Mouse (Mus musculus) fibroblast of lung, adult 2 months (primary cell): ENCODE results near the gene Poglut1.

ENCODE experiments used
- DNase-seq: peaks from one replicate; pipeline ENCODE4 v3.0.0-alpha.2; 2011; ENCODE audit warnings: low read depth

Gene Poglut1

DNA sequence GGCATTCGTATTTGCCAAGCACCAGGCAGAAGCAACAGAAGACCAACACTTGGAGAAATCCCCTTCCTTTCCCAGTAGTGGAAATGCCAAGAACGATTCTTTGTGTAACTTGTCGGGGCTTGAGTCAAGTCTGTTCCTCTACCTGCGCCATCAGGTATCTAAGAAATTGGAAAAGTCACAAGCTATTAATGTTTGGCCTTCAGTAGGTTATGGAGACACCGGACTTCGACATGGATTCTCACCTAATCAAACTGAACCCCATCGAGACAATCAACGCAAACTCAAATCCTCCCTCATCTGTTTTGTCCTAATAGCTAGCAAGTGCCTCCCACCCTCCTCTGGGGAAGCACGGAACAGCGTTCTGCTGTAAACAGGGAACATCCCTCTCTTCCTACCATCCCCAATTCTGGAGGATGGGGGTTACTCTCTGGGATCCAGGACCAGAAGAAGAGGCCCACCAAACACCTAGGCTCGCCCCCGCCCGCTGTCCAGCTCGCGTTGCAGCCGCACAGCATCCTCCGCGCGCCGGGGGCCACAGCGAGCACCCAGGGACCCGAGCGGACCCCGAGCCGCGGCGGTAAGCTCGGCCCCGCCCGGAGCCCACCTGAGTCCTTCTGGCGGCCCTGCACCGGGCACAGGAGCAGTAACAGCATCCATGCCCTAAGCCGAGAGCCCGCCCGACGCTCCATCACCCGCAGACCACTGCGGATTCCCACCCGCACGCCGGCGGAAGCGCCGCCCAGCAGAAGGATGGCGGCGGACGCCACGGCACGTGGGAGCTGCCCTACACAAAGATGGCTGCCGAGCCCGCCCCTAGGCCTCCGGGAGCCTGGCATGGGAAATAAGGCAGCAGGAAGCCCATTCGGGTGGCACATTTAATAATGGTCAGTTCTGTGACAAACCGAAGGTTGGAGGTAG is at the start of gene Poglut1:
Poglut1 (minus strand) TSS at position 780 of the 918 bp plus-strand sequence.
- no peak for DNase-seq

DNA sequence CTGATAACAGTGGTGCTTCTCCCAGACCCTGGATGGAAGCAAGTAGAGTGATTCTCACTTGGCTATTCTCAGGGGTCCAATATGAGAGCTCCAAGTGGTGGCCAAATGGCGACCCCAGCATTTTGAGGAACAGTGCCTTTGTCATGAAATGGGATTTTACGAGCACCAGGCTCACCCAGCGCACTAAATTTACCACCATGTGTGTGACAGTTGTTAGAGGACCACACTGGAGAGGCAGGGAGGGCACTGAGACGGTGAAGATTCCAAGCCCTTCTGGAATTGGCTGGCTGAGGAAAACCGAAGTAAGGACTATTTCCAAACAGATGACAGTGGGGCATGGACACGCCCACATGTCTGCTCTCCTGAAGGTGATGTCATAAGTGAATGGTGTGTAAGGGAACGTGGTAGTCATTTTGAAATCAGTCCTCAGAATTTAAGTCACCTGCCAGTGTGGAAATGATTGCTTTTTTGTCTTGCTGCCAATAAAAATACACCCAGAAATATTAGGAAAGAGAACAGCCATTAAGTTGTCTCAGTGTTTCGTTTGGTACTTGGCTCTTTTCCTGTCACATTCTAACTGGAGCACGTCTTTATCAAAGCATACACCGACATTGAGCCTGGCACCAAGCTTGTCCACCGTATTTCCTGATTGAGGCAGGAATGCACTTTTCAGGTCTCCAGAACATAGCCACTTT is 49.1 kb upstream of the Poglut1 start:
- peak; percentile 30 for DNase-seq

GRCm38 (mm10) chr16:38596651-38597050 is 46.6 kb upstream of the Poglut1 start:
- no peak for DNase-seq

GRCm38 (mm10) chr16:38596099-38596498 is 46.0 kb upstream of the Poglut1 start:
- no peak for DNase-seq

GRCm38 (mm10) chr16:38594435-38594834 is 44.4 kb upstream of the Poglut1 start:
- no peak for DNase-seq

- no peak for DNase-seq
Observed at GRCm38 (mm10) chr16:38592946-38593345, 42.9 kb upstream of the Poglut1 start.

DNA sequence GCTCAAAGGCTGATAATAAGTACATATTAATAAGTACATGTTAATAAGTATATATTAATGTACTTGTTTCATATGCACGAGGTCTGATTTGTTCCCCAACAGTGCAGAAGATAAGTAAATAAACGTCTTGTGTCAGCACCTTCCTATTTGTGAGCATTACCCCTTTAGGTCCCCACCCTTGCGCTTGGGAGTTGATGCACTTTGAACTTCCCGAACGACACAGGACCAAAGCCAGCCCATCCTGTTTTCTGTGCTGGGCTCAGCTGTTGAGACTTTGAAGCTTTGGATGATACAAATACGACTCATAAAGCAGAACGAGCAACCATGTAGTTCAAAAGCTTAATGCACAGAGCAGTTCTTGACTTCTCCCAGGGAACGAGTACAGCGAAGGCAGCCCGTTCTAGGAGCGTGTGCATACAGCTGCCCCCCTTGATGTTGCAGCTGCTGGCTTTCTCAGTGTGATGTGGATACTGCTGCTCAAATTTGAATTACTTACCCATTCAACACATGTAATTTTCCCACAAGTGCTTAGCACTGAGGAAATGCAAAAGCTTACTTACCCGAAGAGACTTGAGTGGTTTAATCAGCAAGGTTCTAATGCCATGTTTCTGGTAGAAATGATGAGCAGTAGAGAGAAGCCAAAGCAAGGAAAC is 42.1 kb upstream of the Poglut1 start:
- no peak for DNase-seq

- no peak for DNase-seq
Observed at GRCm38 (mm10) chr16:38591506-38591905, 41.4 kb upstream of the Poglut1 start.

DNA sequence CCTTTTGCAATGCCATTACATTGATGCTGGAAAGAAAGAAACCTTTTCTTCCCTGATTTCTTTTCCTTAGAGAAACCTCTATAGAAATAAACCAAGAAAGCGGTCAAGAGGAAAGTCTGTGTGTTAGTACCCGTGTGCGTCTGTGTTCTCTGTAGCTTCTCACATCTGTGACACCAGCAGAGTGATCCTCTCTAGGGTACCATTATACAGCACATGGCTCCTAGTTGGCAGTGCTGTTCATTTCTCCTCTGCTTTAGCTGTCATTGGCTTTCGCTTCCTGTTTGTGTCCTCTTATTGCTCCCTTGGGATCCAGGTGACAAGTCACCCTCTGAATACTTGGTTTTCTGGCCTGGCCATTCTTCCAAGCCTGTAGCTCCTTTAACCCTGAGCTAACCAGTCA is 37.5 kb upstream of the Poglut1 start:
- no peak for DNase-seq

DNA sequence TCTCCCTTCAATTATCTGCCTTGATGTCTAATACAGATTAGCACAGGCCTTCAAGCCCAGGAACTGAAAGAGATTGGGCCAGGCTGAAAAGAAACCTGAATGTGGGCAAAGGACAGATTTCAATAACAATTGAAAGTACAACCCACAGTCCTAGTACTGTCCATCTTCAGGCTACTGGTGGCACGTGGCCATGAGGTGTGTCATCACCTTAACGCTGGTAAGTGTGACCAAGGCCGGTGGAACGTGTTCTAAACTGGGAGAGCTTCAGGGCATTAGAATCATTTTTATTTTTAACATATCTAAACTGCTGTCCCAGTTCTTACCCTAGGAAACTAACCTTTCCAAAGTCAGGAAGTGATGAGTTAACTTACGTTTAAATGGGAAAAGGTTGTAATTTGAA is 37.1 kb upstream of the Poglut1 start:
- DNase-seq, result no peak

- no peak for DNase-seq
Observed at GRCm38 (mm10) chr16:38585186-38585585, 35.1 kb upstream of the Poglut1 start.

- DNase-seq, result no peak
Observed at GRCm38 (mm10) chr16:38584761-38585160, 34.7 kb upstream of the Poglut1 start.

DNA sequence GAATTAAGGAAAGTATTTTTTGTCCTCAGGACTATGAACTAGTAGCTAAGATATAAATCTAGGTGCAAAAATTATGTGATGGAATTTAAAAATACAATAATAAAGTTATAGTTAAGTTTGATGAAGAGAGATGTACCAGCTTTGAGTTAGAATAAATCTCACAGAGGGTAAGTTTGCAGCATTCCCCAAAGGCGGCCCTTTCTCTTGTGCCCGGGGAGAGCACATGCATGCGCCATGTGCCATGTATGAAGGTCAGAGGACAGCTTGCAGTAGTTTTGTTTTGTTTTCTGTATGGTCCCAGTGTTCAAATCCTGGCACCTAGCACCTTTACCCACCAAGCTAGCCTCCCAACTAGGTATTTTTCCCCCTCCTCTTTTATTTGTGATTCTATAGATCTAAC is 21.4 kb upstream of the Poglut1 start:
- no peak for DNase-seq

DNA sequence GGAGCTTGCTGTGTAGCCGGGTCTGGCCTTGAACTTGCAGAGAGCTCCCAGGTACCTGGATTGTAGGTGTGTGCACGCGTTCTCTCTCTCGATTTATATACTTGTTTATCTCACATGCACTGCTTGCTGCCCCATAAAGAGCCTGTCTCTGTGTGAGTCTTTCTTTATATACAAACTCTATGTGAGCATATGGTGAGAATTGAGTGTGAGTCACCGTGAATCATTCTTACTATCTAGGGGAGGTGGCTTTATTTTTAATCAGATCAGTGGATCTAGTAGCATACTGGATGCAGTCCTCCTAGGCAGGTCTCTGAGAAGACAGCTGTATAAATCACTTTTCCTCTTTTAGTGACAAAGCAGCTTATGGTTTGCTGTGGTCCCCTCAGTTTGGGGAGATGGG is 18.1 kb upstream of the Poglut1 start:
- DNase-seq, result no peak

DNA sequence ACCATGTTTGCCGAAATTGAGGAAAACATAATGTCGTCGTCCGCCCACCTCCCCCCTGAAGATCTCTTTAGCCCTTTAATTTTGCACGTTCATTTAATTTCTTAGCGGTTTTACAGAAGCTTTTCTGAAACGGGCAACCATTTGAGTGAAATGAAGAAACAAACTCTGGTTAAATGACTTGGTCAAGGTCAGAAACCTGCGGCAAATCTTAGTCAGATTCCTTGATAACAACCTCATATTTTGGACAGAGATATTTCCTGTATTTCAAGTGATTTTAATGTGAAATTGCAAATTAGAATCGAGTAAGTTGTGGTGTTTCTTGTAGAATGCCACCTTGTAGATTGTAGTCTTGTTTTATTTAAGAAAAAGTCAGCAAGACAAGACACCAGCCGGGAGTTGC is 13.5 kb upstream of the Poglut1 start:
- no peak for DNase-seq

GRCm38 (mm10) chr16:38562968-38563327 is 12.9 kb upstream of the Poglut1 start:
- no peak for DNase-seq

DNA sequence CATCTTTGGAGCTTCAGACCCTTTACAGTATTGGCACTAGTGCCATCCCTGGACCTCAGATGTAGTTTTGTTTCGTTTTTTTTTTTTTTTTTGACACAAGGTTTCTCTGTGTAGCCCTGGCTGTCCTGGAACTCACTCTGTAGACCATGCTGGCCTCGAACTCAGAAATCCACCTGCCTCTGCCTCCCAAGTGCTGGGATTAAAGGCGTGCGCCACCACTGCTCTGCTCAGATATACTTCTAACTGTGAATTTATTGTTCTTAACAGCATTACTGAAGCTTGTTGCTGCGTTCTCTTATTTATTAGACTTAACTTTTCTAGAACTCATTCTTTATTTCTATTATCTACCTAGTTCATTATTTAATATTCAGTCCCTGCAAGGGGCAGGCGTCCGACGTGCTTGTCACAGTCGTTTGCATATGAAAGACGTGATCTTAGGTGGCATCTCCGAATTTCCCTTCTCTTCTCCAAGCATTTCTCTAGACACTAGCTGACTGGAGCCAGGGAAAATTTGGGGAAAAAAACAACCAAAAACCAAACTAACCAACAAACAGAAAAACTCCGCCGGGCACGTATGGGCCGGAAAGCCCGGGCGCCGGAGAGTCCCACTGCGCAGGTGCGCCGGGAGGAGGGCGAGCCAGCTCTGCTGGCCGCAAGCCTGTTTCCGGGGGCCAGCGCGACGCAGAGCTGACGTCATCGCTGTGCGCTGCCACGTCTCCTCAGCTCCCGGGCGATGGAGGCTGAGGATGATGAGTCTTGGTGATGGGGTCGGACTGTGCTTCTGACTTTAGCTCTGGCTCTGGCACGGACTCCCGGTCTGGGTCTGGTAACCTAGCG is 12.3 kb upstream of the Poglut1 start:
- peak; percentile 76 for DNase-seq

GRCm38 (mm10) chr16:38558221-38558748 is 8.2 kb upstream of the Poglut1 start, which contains the start of gene Tmem39a:
Gene Tmem39a, plus strand, starts transcription at chr16:38558698.
- DNase-seq, result no peak

- no peak for DNase-seq
Observed at GRCm38 (mm10) chr16:38555988-38556387, 5.9 kb upstream of the Poglut1 start.

DNA sequence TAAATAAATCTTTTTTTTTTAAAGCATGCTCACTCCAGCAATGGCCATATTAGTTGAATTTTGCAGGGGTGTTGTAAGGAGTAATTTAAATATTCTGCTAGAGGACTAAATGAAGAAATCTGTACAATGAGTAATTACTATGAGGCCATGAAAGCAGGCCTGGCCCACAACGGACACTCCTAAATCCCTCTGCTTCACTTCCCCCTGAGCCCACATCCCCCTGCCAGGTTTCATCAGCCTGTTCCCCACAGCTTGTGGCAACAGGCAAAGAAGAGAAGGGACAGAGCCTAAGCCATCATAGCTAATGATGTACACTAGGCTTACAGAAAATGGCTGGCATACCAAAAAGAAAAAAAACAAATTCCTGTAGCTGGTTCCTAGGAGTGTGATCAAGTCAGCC is 2.1 kb downstream of the Poglut1 start:
- no peak for DNase-seq

GRCm38 (mm10) chr16:38538716-38539380 is 11.2 kb downstream of the Poglut1 start:
- no peak for DNase-seq
